Mouse (Mus musculus) heart, embryonic 16.5 days (tissue): ENCODE results near the gene Arl14ep. TPM values are rescaled to one million over a fixed set of nuclear protein-coding genes. Genes with fewer than 3 reads are reported as not detected.

ENCODE experiments used
- ATAC-seq: fragments of 200-750 bp; cut with Nextera tagmentation; replicated peaks from 2 replicates; pipeline ENCODE4 v1.8.0; 2017; ENCODE audit warnings: moderate number of reproducible peaks; ENCODE audit not compliant: insufficient read depth, low FRiP score; ENCODE audit errors: extremely low read depth
- H3K27ac ChIP-seq: fragments of 300-500 bp; sonication (generic); 2 replicates; pipeline ENCODE4 v1.5.1; 2014; ENCODE audit warnings: mild to moderate bottlenecking, low read length, control low read depth, moderate library complexity
- H3K27me3 ChIP-seq: fragments of 300-500 bp; sonication (generic); 2 replicates; pipeline ENCODE4 v1.6.1; 2014; ENCODE audit warnings: low read length, mixed read lengths; ENCODE audit not compliant: control insufficient read depth, insufficient read depth
- H3K36me3 ChIP-seq: fragments of 300-500 bp; sonication (generic); 2 replicates; pipeline ENCODE4 v1.6.1; 2014; ENCODE audit not compliant: control insufficient read depth, insufficient read depth
- H3K4me1 ChIP-seq: fragments of 300-500 bp; sonication (generic); 2 replicates; pipeline ENCODE4 v1.6.1; 2014; ENCODE audit warnings: low read length, mixed read lengths; ENCODE audit not compliant: control insufficient read depth, insufficient read depth
- H3K4me2 ChIP-seq: fragments of 300-500 bp; sonication (generic); 2 replicates; pipeline ENCODE4 v1.6.1; 2014; ENCODE audit warnings: low read depth, mild to moderate bottlenecking, control low read depth, low read length
- H3K4me3 ChIP-seq: fragments of 300-500 bp; sonication (generic); 2 replicates; pipeline ENCODE4 v1.5.1; 2014; ENCODE audit warnings: mild to moderate bottlenecking, control low read depth, low read length
- H3K9ac ChIP-seq: fragments of 300-500 bp; sonication (generic); 2 replicates; pipeline ENCODE4 v1.6.1; 2014; ENCODE audit warnings: low read length, control low read depth
- H3K9me3 ChIP-seq: fragments of 300-500 bp; sonication (generic); replicated peaks from 2 replicates; pipeline ENCODE4 v1.6.1; 2016; ENCODE audit warnings: low read length; ENCODE audit not compliant: control insufficient read depth
- WGBS: fragments of 180-500 bp; shearing (Covaris S2); extraction: QIAGEN DNeasy Blood & Tissue Kit; methylation state at CpG from one replicate; pipeline ENCODE4 v1.1.7; 2014; 5-methylcytosine and 5-hydroxymethylcytosine counted together
- polyA plus RNA-seq: library from polyadenylated mRNA; unstranded; fragments of >200 nt; fragmentation: Nextera tagmentation; extraction: Ambion mirVana; gene quantifications from 2 replicates; pipeline ENCODE4 v1.2.1, GENCODE M21; 2015

The Arl14ep gene
- polyA plus RNA-seq, 1 experiment from 2014 or later = 23.4 TPM

DNA sequence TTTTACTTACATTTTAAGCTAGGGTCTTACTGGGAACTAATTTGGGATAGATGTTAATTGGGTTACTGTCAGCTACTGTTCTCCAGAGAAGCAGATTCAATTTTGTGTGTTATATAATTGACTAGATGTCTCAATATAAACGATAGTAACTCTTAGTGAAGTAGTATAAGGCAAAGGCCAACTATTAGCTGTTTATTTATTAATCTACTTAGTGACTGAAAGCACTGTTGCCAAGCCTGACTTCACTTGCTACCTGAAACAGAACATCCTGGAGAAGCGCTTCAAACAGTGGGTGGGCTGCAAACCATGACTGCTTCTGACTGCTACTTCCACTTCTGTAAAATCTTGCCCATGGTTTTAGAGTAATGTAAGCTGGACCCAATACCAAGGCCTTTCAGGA is 13.2 kb downstream of the Arl14ep start:
- H3K27ac ChIP-seq = no peak overlapping the region
- H3K27me3 ChIP-seq = no peaks in the 10 kb centered on the region
- no peaks in the 10 kb centered on the region for H3K4me1 ChIP-seq
- no peak overlapping the region for H3K9ac ChIP-seq
- ATAC-seq = no peak
- H3K4me3 ChIP-seq = no peak overlapping the region
- no peak overlapping the region for H3K4me2 ChIP-seq
- no peaks in the 10 kb centered on the region for H3K9me3 ChIP-seq
- WGBS = 93% methylated on average over 2 of the region's 2 CpGs
- peaks cover 15% of the 10 kb centered on the region for H3K36me3 ChIP-seq

- Histone ChIP-seq H3K9me3 (no peaks in the 10 kb centered on the region), H3K27ac (no peak overlapping the region), H3K4me3 (no peak overlapping the region), H3K4me1 (no peaks in the 10 kb centered on the region), H3K4me2 (no peak overlapping the region), H3K36me3 (peaks cover 9% of the 10 kb centered on the region), H3K9ac (no peak overlapping the region), H3K27me3 (no peaks in the 10 kb centered on the region)
- WGBS = 48% methylated on average over 7 of the region's 7 CpGs
- no peak for ATAC-seq
Observed at GRCm38 (mm10) chr2:106960237-106960636, 14.0 kb downstream of the Arl14ep start.

- Histone ChIP-seq H3K4me1 (no peaks in the 10 kb centered on the region), H3K27me3 (no peaks in the 10 kb centered on the region), H3K9me3 (no peaks in the 10 kb centered on the region), H3K9ac (no peak overlapping the region), H3K4me3 (no peak overlapping the region), H3K27ac (no peak overlapping the region), H3K36me3 (peaks cover under 1% of the 10 kb centered on the region; the same call in 1 of the 2 replicates), H3K4me2 (no peak overlapping the region)
- no peak for ATAC-seq
- WGBS = 85% methylated on average over 5 of the region's 5 CpGs
Observed at GRCm38 (mm10) chr2:106959380-106959779, 14.8 kb downstream of the Arl14ep start.

GRCm38 (mm10) chr2:106958916-106959315 is 15.3 kb downstream of the Arl14ep start:
- 76% methylated on average over 6 of the region's 6 CpGs for WGBS
- Histone ChIP-seq H3K27me3 (no peaks in the 10 kb centered on the region), H3K27ac (no peak overlapping the region), H3K36me3 (no peaks in the 10 kb centered on the region), H3K4me1 (no peaks in the 10 kb centered on the region), H3K9me3 (no peaks in the 10 kb centered on the region), H3K9ac (no peak overlapping the region), H3K4me2 (no peak overlapping the region), H3K4me3 (no peak overlapping the region)
- no peak for ATAC-seq

- 58% methylated on average over 6 of the region's 6 CpGs for WGBS
- no peaks in the 10 kb centered on the region for H3K4me1 ChIP-seq
- no peak overlapping the region for H3K4me2 ChIP-seq
- no peak overlapping the region for H3K27ac ChIP-seq
- no peaks in the 10 kb centered on the region for H3K9me3 ChIP-seq
- no peak overlapping the region; the same call in 1 of the 2 replicates for H3K4me3 ChIP-seq
- H3K9ac ChIP-seq = no peak overlapping the region
- H3K27me3 ChIP-seq = no peaks in the 10 kb centered on the region
- no peak for ATAC-seq
- no peaks in the 10 kb centered on the region for H3K36me3 ChIP-seq
Observed at GRCm38 (mm10) chr2:106956146-106956545, 18.1 kb downstream of the Arl14ep start.

GRCm38 (mm10) chr2:106955621-106956020 is 18.6 kb downstream of the Arl14ep start:
- H3K4me3 ChIP-seq = no peak overlapping the region; the same call in 1 of the 2 replicates
- no peaks in the 10 kb centered on the region for H3K36me3 ChIP-seq
- 11% methylated on average over 10 of the region's 10 CpGs for WGBS
- H3K9me3 ChIP-seq = no peaks in the 10 kb centered on the region
- H3K9ac ChIP-seq = no peak overlapping the region
- H3K27me3 ChIP-seq = no peaks in the 10 kb centered on the region
- no peak overlapping the region for H3K27ac ChIP-seq
- ATAC-seq = no peak
- H3K4me2 ChIP-seq = no peak overlapping the region
- H3K4me1 ChIP-seq = no peaks in the 10 kb centered on the region

DNA sequence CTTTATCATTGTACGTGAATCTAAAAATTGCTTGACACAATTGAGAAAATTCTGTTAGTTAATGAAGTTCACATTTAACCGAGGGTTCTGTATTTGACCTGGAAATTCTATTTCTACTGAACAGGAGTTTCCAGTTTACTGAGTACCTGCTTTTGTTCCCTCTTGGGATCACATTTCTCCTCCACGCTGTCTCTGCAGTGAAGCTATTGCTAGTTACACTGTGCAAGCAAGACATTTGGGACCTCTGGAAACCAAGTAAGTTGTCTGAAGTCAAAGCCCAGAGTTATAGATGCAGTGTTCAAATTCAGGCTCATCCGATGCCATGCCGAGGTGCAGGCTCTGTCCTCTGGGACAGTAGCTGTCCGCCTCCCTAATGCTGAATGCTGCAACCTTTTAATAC is 19.2 kb downstream of the Arl14ep start:
- ATAC-seq = no peak
- H3K4me2 ChIP-seq = no peak overlapping the region
- H3K9ac ChIP-seq = no peak overlapping the region
- no peak overlapping the region for H3K27ac ChIP-seq
- no peaks in the 10 kb centered on the region for H3K36me3 ChIP-seq
- 71% methylated on average over 6 of the region's 6 CpGs for WGBS
- H3K4me3 ChIP-seq = no peak overlapping the region
- H3K9me3 ChIP-seq = no peaks in the 10 kb centered on the region
- H3K4me1 ChIP-seq = no peaks in the 10 kb centered on the region
- H3K27me3 ChIP-seq = no peaks in the 10 kb centered on the region

DNA sequence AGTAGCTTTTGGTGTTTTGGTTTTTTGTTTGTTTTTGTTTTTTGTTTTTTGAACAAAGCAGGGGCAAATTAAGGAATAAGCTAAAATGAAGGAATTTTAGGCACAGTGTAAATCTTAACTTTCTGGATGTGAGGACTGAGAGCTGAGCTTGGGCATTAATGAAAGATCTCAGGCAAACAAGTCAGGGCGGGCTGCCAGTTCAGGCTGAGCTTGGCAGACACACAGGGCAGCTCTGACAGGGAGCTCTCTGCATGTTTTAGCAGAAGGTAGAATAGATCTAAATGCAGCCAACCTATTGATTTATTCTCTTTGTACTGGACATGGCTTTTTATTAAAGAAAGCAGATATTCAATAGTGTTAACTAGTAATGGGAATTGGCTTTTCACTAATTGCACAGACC is 31.8 kb downstream of the Arl14ep start:
- Histone ChIP-seq H3K4me3 (no peak overlapping the region), H3K9me3 (no peaks in the 10 kb centered on the region), H3K9ac (no peak overlapping the region), H3K27me3 (no peaks in the 10 kb centered on the region), H3K27ac (no peak overlapping the region), H3K4me1 (no peaks in the 10 kb centered on the region), H3K36me3 (no peaks in the 10 kb centered on the region), H3K4me2 (no peak overlapping the region)
- ATAC-seq = no peak
- 65% methylated on average over 1 of the region's 1 CpGs for WGBS

DNA sequence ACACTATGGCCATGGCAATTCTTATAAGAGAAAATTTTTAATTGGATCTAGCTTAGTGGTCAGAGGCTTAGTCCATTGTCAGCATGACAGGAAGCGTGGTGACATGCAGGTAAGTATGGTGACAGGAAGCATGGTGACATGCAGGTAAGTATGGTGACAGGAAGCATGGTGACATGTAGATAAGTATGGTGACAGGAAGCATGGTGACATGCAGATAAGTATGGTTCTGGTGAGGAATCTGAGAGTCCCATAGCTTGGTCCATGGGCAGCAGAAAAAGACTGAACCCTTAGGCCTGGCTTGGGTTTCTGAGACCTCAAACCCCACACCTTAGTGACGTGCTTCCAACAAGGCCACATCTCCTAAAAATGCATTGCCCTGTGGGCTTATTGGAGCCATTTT is 38.5 kb downstream of the Arl14ep start:
- H3K27me3 ChIP-seq = no peaks in the 10 kb centered on the region
- WGBS = 80% methylated on average over 2 of the region's 2 CpGs
- no peaks in the 10 kb centered on the region for H3K9me3 ChIP-seq
- no peaks in the 10 kb centered on the region for H3K36me3 ChIP-seq
- no peak for ATAC-seq
- H3K4me2 ChIP-seq = no peak overlapping the region
- H3K27ac ChIP-seq = no peak overlapping the region
- no peaks in the 10 kb centered on the region for H3K4me1 ChIP-seq
- H3K9ac ChIP-seq = no peak overlapping the region
- H3K4me3 ChIP-seq = no peak overlapping the region

- no peak overlapping the region for H3K27ac ChIP-seq
- no peaks in the 10 kb centered on the region for H3K4me1 ChIP-seq
- ATAC-seq = no peak
- no peaks in the 10 kb centered on the region for H3K27me3 ChIP-seq
- no peak overlapping the region for H3K4me3 ChIP-seq
- no peak overlapping the region for H3K9ac ChIP-seq
- WGBS = 79% methylated on average over 3 of the region's 3 CpGs
- H3K4me2 ChIP-seq = no peak overlapping the region
- H3K9me3 ChIP-seq = no peaks in the 10 kb centered on the region
- H3K36me3 ChIP-seq = no peaks in the 10 kb centered on the region
Observed at GRCm38 (mm10) chr2:106929906-106930305, 44.3 kb downstream of the Arl14ep start.
